Mouse (Mus musculus): ENCODE results near the gene Barhl1. TPM values are rescaled to one million over a fixed set of nuclear protein-coding genes. Genes with fewer than 3 reads are reported as not detected.

Barhl1 gene
- polyA plus RNA-seq, 1 experiment from 2014 or later, result not detected

DNA sequence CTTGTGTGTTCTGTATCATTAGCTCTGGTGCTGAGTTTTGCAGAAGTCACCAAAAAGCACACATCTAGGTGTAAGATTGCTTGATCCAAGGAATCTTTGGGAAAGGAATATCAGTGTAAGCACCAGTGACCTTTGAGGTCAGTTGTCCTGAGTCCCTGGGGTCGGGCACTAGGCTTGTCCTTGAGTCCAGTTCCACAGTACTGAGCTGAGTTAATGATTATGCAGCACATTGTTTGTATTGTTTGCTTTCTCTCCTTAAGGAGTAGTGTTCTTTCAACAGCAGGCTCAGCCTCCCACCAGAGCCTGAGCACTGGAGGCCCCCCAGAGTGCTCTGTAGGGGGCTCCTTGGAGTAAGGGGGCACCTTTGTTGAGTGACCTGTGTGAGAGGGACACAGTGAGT lies 23.7 kb downstream of the Barhl1 start:
- no peak for ATAC-seq (ENCODE audit: insufficient read depth, low FRiP score)
- Histone ChIP-seq H3K36me3 (ENCODE audit: control insufficient read depth, insufficient read depth, low read length) (no peaks in the 10 kb centered on the region), H3K4me2 (ENCODE audit: low read depth, low read length) (no peak overlapping the region), H3K9ac (ENCODE audit: low read length) (no peak overlapping the region), H3K9me3 (replicated peaks; ENCODE audit: control insufficient read depth, low read length) (no peaks in the 10 kb centered on the region), H3K4me3 (replicated peaks; ENCODE audit: low read length) (no peak overlapping the region), H3K27ac (ENCODE audit: low read length) (no peak overlapping the region), H3K4me1 (ENCODE audit: control insufficient read depth, insufficient read depth, low read length) (no peaks in the 10 kb centered on the region), H3K27me3 (ENCODE audit: control insufficient read depth, insufficient read depth, low read length) (no peaks in the 10 kb centered on the region)
- WGBS, result 44% methylated on average over 1 of the region's 1 CpGs

DNA sequence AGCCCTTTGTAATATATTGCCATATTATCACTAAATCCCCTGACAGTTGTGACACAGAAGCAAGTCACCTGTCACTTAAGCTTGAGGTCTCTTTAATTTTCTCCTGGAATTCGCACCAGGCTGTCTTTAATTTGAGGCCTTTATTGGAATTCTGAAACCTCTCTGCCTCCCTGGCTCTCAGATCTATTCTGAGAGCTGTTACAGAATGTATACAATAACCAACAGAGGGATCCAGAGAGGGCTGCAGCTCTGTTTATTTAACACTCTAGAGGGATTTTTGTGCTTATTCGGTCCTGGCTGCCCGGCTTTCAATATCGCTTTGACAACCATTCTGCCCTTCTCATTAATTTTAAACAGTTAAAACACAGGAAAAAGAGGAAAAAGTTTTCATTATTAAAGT lies 31.6 kb downstream of the Barhl1 start:
- Histone ChIP-seq H3K9me3 (replicated peaks; ENCODE audit: control insufficient read depth, low read length) (no peaks in the 10 kb centered on the region), H3K9ac (ENCODE audit: low read length) (no peak overlapping the region)
- 32% methylated on average over 4 of the region's 4 CpGs for WGBS

DNA sequence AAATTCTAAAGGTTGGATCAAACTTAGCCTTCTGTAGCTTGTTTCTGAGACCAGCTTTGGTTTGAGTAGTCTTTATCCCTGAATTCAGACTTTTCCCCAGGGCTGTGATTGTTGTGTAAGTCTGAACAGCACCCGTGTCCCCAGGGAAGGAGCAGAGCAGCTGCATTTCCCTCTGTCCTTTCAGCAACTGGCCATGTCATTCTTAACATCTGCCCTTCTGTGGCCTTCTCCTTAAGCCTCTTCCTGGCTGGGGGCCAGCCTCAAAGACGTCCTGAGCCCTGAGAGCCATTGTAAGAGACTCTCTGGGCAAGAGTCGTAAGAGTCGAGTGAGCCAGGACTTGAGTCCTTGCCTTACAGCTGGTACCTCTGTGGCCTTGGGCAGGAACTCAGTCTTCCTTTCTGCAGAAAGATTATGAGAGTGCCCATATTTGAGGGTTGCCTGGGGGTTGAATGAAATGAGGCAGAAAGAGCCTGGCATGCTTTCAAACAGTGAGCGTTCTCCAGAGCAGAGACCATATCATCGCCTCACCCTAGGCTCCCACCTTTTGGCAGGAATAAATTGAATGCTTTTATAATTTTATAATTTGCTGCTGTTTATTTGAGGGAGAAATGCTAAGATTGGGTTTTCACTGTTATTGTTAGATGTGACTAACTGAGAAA lies 33.5 kb downstream of the Barhl1 start:
- ATAC-seq (ENCODE audit: insufficient read depth, low FRiP score), result no peak
- no peak overlapping the region for H3K9ac ChIP-seq (ENCODE audit: low read length)
- no peaks in the 10 kb centered on the region for H3K27me3 ChIP-seq (ENCODE audit: control insufficient read depth, insufficient read depth, low read length)
- H3K4me2 ChIP-seq (ENCODE audit: low read depth, low read length), result no peak overlapping the region
- H3K9me3 ChIP-seq (replicated peaks; ENCODE audit: control insufficient read depth, low read length), result no peaks in the 10 kb centered on the region
- 69% methylated on average over 6 of the region's 6 CpGs for WGBS
- H3K4me3 ChIP-seq (replicated peaks; ENCODE audit: low read length), result no peak overlapping the region
- H3K36me3 ChIP-seq (ENCODE audit: control insufficient read depth, insufficient read depth, low read length), result peaks cover 6% of the 10 kb centered on the region
- H3K4me1 ChIP-seq (ENCODE audit: control insufficient read depth, insufficient read depth, low read length), result peaks cover 10% of the 10 kb centered on the region; the same call in 1 of the 2 replicates
- no peak overlapping the region for H3K27ac ChIP-seq (ENCODE audit: low read length)

More for the DNA sequence above, 31.6 kb downstream of the Barhl1 start:
- Histone ChIP-seq H3K4me3 (replicated peaks; ENCODE audit: low read length) (no peak overlapping the region), H3K27ac (ENCODE audit: low read length) (no peak overlapping the region), H3K4me2 (ENCODE audit: low read depth, low read length) (no peak overlapping the region), H3K36me3 (ENCODE audit: control insufficient read depth, insufficient read depth, low read length) (peaks cover 6% of the 10 kb centered on the region), H3K4me1 (ENCODE audit: control insufficient read depth, insufficient read depth, low read length) (peaks cover 10% of the 10 kb centered on the region; the same call in 1 of the 2 replicates), H3K27me3 (ENCODE audit: control insufficient read depth, insufficient read depth, low read length) (no peaks in the 10 kb centered on the region)
- no peak for ATAC-seq (ENCODE audit: insufficient read depth, low FRiP score)

DNA sequence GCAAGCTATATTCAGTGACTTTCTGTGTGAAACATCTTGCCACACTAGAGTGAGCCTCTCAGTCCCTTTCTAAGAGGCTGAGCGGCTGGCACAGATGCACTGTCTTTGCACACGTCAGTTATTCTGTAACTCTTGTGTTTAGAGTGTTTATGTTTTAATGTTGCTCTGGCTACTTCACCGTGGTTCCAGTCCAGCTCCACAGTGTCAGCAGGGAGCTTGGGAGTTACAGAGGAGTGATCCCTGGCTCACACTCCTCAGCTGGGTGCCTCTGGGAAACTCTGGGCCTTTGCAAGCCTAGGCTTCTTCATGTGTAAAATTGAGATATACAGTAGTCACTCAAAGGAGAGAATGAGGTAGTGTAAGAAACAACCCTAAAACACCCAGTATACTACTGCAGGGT lies 34.4 kb downstream of the Barhl1 start:
- WGBS, result 78% methylated on average over 3 of the region's 3 CpGs
- Histone ChIP-seq H3K4me1 (ENCODE audit: control insufficient read depth, insufficient read depth, low read length) (peaks cover 10% of the 10 kb centered on the region; the same call in 1 of the 2 replicates), H3K9me3 (replicated peaks; ENCODE audit: control insufficient read depth, low read length) (no peaks in the 10 kb centered on the region), H3K27ac (ENCODE audit: low read length) (no peak overlapping the region), H3K36me3 (ENCODE audit: control insufficient read depth, insufficient read depth, low read length) (peaks cover 6% of the 10 kb centered on the region), H3K9ac (ENCODE audit: low read length) (no peak overlapping the region), H3K4me2 (ENCODE audit: low read depth, low read length) (no peak overlapping the region), H3K4me3 (replicated peaks; ENCODE audit: low read length) (no peak overlapping the region), H3K27me3 (ENCODE audit: control insufficient read depth, insufficient read depth, low read length) (no peaks in the 10 kb centered on the region)
- no peak for ATAC-seq (ENCODE audit: insufficient read depth, low FRiP score)

DNA sequence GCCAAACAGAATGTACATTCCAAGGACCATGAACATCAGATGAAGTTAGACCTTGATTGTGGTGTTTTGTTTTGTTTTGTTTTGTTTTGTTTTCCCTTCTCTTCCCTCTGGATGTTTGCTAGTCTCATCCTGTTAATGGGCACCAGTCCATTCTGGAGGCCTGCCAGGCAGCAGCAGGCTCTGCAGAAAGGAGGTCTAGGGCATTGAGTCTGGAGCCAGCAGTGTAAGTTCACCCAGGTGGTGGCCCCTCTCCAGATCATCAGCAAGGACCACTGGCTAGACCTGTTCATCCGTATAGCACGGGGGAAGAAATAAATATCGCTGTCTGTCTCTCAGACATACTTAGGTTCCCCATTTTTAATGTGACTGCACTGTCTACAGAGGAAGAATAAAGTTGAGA lies 35.2 kb downstream of the Barhl1 start:
- Histone ChIP-seq H3K36me3 (ENCODE audit: control insufficient read depth, insufficient read depth, low read length) (peaks cover 6% of the 10 kb centered on the region), H3K4me3 (replicated peaks; ENCODE audit: low read length) (no peak overlapping the region), H3K27ac (ENCODE audit: low read length) (no peak overlapping the region), H3K9me3 (replicated peaks; ENCODE audit: control insufficient read depth, low read length) (no peaks in the 10 kb centered on the region), H3K27me3 (ENCODE audit: control insufficient read depth, insufficient read depth, low read length) (no peaks in the 10 kb centered on the region), H3K4me1 (ENCODE audit: control insufficient read depth, insufficient read depth, low read length) (peaks cover 10% of the 10 kb centered on the region; the same call in 1 of the 2 replicates), H3K4me2 (ENCODE audit: low read depth, low read length) (no peak overlapping the region), H3K9ac (ENCODE audit: low read length) (no peak overlapping the region)
- no peak for ATAC-seq (ENCODE audit: insufficient read depth, low FRiP score)
- 85% methylated on average over 3 of the region's 3 CpGs for WGBS

DNA sequence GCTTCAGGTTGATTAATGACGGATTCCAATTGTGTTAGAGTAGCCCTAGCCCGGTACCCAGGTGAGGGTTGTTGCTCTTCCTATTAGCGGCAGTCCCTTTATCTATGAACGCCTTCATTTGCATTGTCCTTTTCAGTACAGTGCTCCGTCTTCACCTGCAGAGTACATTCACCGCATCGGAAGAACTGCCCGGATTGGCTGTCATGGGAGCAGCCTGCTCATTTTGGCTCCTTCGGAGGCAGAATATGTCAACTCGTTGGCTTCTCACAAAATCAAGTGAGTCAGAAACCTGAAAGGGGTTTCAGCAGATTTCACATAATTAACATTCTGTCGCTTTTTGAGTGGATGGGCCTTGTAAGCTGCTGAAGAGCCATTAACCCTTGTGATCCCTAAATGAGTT lies 40.9 kb downstream of the Barhl1 start:
- no peaks in the 10 kb centered on the region for H3K27me3 ChIP-seq (ENCODE audit: control insufficient read depth, insufficient read depth, low read length)

DNA sequence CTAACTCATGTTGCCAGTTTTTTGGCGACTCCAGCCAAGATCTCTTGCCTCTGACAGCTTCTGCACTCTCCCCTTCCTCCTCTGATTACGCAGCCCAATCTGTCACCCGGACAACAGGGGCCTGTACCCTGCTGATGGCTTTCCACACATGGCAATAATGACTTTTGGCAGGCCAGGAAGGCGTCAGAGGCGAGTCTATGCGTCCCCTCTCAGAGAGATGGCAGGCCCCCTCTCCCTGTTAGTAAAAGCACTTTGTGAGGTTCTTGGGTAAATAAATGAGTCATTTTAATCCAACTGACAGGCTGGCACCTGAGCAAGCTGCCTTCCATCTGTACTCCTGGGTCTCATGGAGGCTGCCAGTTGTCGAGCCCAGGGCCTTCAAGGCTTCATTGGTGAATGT lies 49.0 kb downstream of the Barhl1 start:
- no peak overlapping the region for H3K9ac ChIP-seq (ENCODE audit: low read length)
- no peak overlapping the region for H3K4me2 ChIP-seq (ENCODE audit: low read depth, low read length)
- H3K27ac ChIP-seq (ENCODE audit: low read length), result no peak overlapping the region
- no peaks in the 10 kb centered on the region for H3K36me3 ChIP-seq (ENCODE audit: control insufficient read depth, insufficient read depth, low read length)
- H3K9me3 ChIP-seq (replicated peaks; ENCODE audit: control insufficient read depth, low read length), result no peaks in the 10 kb centered on the region
- H3K4me3 ChIP-seq (replicated peaks; ENCODE audit: low read length), result no peak overlapping the region
- H3K4me1 ChIP-seq (ENCODE audit: control insufficient read depth, insufficient read depth, low read length), result no peaks in the 10 kb centered on the region
- WGBS, result 54% methylated on average over 7 of the region's 7 CpGs
- ATAC-seq (ENCODE audit: insufficient read depth, low FRiP score), result no peak
- H3K27me3 ChIP-seq (ENCODE audit: control insufficient read depth, insufficient read depth, low read length), result no peaks in the 10 kb centered on the region

More for the DNA sequence above, 40.9 kb downstream of the Barhl1 start:
- 87% methylated on average over 11 of the region's 11 CpGs for WGBS
- H3K4me1 ChIP-seq (ENCODE audit: control insufficient read depth, insufficient read depth, low read length), result no peaks in the 10 kb centered on the region
- no peak overlapping the region for H3K4me3 ChIP-seq (replicated peaks; ENCODE audit: low read length)
- H3K36me3 ChIP-seq (ENCODE audit: control insufficient read depth, insufficient read depth, low read length), result peaks cover under 1% of the 10 kb centered on the region; the same call in 1 of the 2 replicates
- no peak overlapping the region for H3K27ac ChIP-seq (ENCODE audit: low read length)
- H3K4me2 ChIP-seq (ENCODE audit: low read depth, low read length), result no peak overlapping the region
- no peaks in the 10 kb centered on the region for H3K9me3 ChIP-seq (replicated peaks; ENCODE audit: control insufficient read depth, low read length)
- H3K9ac ChIP-seq (ENCODE audit: low read length), result no peak overlapping the region
- ATAC-seq (ENCODE audit: insufficient read depth, low FRiP score), result no peak

DNA sequence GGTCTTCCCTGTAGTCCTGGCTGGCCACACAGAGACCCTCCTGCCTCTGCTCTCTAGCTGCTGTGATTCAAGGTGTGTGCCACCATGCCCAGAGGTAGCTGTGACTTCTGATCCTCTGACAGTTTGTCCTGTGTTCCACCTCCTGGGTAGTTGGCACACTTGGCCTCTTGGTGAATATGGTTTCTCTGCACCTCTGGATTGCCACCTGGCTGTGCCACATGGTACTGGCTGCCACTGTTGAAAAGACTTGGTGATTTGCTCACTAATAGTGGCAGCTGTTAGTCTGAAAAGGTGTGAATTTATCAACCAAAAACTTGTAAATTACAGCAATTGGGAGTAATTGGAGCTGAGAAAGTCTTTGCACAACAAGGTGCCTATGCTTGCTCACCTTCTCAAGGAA lies 52.6 kb downstream of the Barhl1 start:
- Histone ChIP-seq H3K36me3 (ENCODE audit: control insufficient read depth, insufficient read depth, low read length) (peaks cover 12% of the 10 kb centered on the region; the same call in 1 of the 2 replicates), H3K27ac (ENCODE audit: low read length) (no peak overlapping the region), H3K9ac (ENCODE audit: low read length) (no peak overlapping the region)

DNA sequence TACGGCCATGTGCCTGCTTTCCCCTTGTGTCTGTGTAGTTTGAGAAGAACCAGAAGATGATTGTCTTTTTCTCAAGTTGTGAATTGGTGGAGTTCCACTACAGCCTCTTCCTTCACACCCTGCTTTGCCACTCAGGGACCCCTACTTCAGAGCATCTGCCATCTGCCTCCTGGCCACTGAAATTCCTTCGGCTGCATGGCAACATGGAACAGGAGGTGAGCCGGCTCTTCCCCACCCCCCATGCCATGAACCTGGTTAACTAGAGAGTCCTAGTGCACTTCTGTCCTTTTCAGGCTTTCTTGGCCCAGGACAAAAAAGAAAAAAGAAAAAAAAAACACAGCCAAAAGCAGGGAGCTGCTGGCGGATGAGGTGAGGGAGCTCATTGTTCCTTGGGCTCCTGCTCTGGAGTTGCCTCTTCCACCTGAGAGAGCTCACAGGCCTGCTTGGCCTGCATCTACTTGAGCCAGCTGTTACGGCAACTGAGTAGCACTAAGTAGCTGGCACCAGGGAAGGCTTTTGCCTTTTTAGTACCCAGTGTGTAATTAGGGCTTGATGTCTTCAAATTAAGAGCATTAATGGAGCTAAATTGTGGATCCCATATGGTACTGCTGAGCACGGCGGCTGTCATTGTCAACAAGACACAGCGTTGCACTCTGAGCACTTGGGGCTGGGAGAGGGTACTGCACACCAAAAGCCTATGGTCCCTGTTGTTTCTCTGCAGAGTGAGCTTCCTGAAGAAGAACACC lies 55.6 kb downstream of the Barhl1 start:
- no peaks in the 10 kb centered on the region for H3K4me1 ChIP-seq (ENCODE audit: control insufficient read depth, insufficient read depth, low read length)
- WGBS, result 92% methylated on average over 8 of the region's 8 CpGs
- no peaks in the 10 kb centered on the region for H3K27me3 ChIP-seq (ENCODE audit: control insufficient read depth, insufficient read depth, low read length)
- no peak overlapping the region for H3K4me3 ChIP-seq (replicated peaks; ENCODE audit: low read length)
- no peak for ATAC-seq (ENCODE audit: insufficient read depth, low FRiP score)
- no peak overlapping the region for H3K9ac ChIP-seq (ENCODE audit: low read length)
- no peak overlapping the region for H3K4me2 ChIP-seq (ENCODE audit: low read depth, low read length)
- peaks cover 16% of the 10 kb centered on the region for H3K36me3 ChIP-seq (ENCODE audit: control insufficient read depth, insufficient read depth, low read length)
- H3K27ac ChIP-seq (ENCODE audit: low read length), result no peak overlapping the region
- no peaks in the 10 kb centered on the region for H3K9me3 ChIP-seq (replicated peaks; ENCODE audit: control insufficient read depth, low read length)

More for the DNA sequence above, 52.6 kb downstream of the Barhl1 start:
- H3K4me1 ChIP-seq (ENCODE audit: control insufficient read depth, insufficient read depth, low read length), result no peaks in the 10 kb centered on the region
- H3K4me3 ChIP-seq (replicated peaks; ENCODE audit: low read length), result no peak overlapping the region
- H3K4me2 ChIP-seq (ENCODE audit: low read depth, low read length), result no peak overlapping the region
- no peaks in the 10 kb centered on the region for H3K9me3 ChIP-seq (replicated peaks; ENCODE audit: control insufficient read depth, low read length)
- no peak for ATAC-seq (ENCODE audit: insufficient read depth, low FRiP score)
- no peaks in the 10 kb centered on the region for H3K27me3 ChIP-seq (ENCODE audit: control insufficient read depth, insufficient read depth, low read length)

Measured in stomach, embryonic 16.5 days (tissue).